Mouse (Mus musculus): ENCODE measurements around the gene 4933415A04Rik. TPM values are rescaled to one million over a fixed set of nuclear protein-coding genes. Genes with fewer than 3 reads are reported as not detected.

The 4933415A04Rik gene
- polyA plus RNA-seq, 1 experiment from 2014 or later, result 3.8 TPM

DNA sequence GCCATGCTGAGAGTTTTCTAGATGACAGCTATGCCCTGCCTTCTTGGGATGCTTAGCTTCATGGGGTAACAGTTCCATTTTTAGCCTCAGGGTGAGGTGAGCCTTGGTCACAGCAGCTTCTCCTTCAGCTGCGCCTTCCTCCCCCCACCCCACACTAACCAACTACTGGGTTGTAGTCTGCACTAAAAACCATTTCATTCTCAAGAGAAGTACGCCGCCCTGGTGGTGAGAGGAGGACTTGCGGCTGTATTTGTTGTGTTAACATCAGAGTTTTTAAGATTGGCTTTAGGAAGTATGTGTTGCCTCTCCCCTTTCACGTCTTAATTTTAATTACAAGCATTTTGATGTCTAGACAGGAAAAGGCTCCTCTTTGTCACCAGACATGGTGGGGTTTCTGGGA is 18.6 kb upstream of the 4933415A04Rik start:
- Histone ChIP-seq H3K9me3 (replicated peaks; ENCODE audit: low read length) (no peaks in the 10 kb centered on the region), H3K4me3 (replicated peaks; ENCODE audit: low read depth, low read length) (no peak overlapping the region), H3K4me1 (replicated peaks; ENCODE audit: insufficient read depth, low read length) (peaks cover 18% of the 10 kb centered on the region), H3K27me3 (ENCODE audit: insufficient read depth, low read length) (no peaks in the 10 kb centered on the region), H3K9ac (ENCODE audit: low read depth, low read length) (no peak overlapping the region), H3K36me3 (ENCODE audit: insufficient read depth, low read length) (no peaks in the 10 kb centered on the region), H3K4me2 (ENCODE audit: low read length) (no peak overlapping the region), H3K27ac (no peak overlapping the region)
- DNase-seq (ENCODE audit: low spot score), result no peak
- 75% methylated on average over 5 of the region's 5 CpGs for WGBS
- TF ChIP-seq CTCF (IDR thresholded peaks at IDR 0.05; ENCODE audit: low read depth), result peak; percentile 70
- no peak for ATAC-seq (replicated peaks; ENCODE audit: low FRiP score, low read depth)

GRCm38 (mm10) chr11:43569188-43569587 is 17.7 kb upstream of the 4933415A04Rik start:
- peaks cover 18% of the 10 kb centered on the region for H3K4me1 ChIP-seq (replicated peaks; ENCODE audit: insufficient read depth, low read length)
- H3K36me3 ChIP-seq (ENCODE audit: insufficient read depth, low read length), result no peaks in the 10 kb centered on the region
- ATAC-seq (replicated peaks; ENCODE audit: low FRiP score, low read depth) (no peak), DNase-seq (ENCODE audit: low spot score) (no peak)
- H3K4me2 ChIP-seq (ENCODE audit: low read length), result no peak overlapping the region
- no peak overlapping the region for H3K4me3 ChIP-seq (replicated peaks; ENCODE audit: low read depth, low read length)
- H3K27me3 ChIP-seq (ENCODE audit: insufficient read depth, low read length), result no peaks in the 10 kb centered on the region
- no peak for TF ChIP-seq CTCF (IDR thresholded peaks at IDR 0.05; ENCODE audit: low read depth)
- WGBS, result 55% methylated on average over 5 of the region's 5 CpGs
- no peak overlapping the region for H3K9ac ChIP-seq (ENCODE audit: low read depth, low read length)
- H3K9me3 ChIP-seq (replicated peaks; ENCODE audit: low read length), result no peaks in the 10 kb centered on the region
- peak overlapping the region; percentile 70 for H3K27ac ChIP-seq

DNA sequence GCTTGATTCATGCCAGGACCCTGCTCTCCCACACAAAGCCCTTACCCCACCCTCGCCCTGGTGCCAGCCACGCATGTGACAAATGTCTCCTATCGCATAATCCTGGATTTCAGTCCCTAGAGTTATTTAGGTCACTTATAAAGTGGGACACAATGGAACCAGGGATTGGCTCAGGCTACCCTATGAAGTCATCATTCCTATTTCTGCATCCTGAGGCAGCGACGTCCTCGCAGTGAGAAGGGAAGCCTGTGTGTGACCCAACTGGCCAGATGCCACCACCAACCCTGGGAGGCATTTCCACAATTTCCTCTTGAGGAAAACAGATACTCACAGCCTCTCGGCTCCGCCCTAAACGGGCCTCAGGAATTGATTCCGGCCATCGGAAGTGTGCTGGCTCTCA is 17.2 kb upstream of the 4933415A04Rik start:
- Histone ChIP-seq H3K4me1 (replicated peaks; ENCODE audit: insufficient read depth, low read length) (peaks cover 18% of the 10 kb centered on the region), H3K9ac (ENCODE audit: low read depth, low read length) (no peak overlapping the region), H3K36me3 (ENCODE audit: insufficient read depth, low read length) (no peaks in the 10 kb centered on the region), H3K4me2 (ENCODE audit: low read length) (no peak overlapping the region), H3K4me3 (replicated peaks; ENCODE audit: low read depth, low read length) (no peak overlapping the region), H3K27me3 (ENCODE audit: insufficient read depth, low read length) (no peaks in the 10 kb centered on the region), H3K9me3 (replicated peaks; ENCODE audit: low read length) (no peaks in the 10 kb centered on the region), H3K27ac (peak overlapping the region; percentile 70)
- ATAC-seq (replicated peaks; ENCODE audit: low FRiP score, low read depth) (no peak; the same call in 1 of the 2 replicates), DNase-seq (ENCODE audit: low spot score) (peak; percentile 61)
- no peak for TF ChIP-seq CTCF (IDR thresholded peaks at IDR 0.05; ENCODE audit: low read depth)
- WGBS, result 52% methylated on average over 11 of the region's 11 CpGs

DNA sequence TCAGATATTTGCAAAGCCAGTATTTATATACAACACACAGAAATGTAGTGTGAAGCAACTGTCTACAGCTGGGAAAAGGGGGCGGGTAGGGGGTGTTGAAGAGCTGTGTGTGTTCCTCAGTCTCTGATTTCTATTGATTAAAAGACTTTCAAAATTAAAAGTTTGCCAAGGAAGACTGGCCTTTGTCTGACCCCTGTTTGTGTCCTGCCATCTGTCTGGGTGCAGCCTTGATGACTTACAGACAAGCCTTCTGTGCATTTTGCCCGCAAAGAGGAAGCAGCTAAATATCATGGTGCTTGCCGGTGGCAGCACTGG is 11.8 kb upstream of the 4933415A04Rik start:
- no peak overlapping the region for H3K9ac ChIP-seq (ENCODE audit: low read depth, low read length)
- TF ChIP-seq CTCF (IDR thresholded peaks at IDR 0.05; ENCODE audit: low read depth), result no peak
- H3K4me3 ChIP-seq (replicated peaks; ENCODE audit: low read depth, low read length), result no peak overlapping the region
- peaks cover 6% of the 10 kb centered on the region; the same call in 1 of the 2 replicates for H3K36me3 ChIP-seq (ENCODE audit: insufficient read depth, low read length)
- DNase-seq (ENCODE audit: low spot score), result no peak
- no peaks in the 10 kb centered on the region for H3K27me3 ChIP-seq (ENCODE audit: insufficient read depth, low read length)
- H3K27ac ChIP-seq, result no peak overlapping the region
- WGBS, result 21% methylated on average over 3 of the region's 3 CpGs
- no peaks in the 10 kb centered on the region for H3K9me3 ChIP-seq (replicated peaks; ENCODE audit: low read length)
- H3K4me2 ChIP-seq (ENCODE audit: low read length), result no peak overlapping the region
- no peak for ATAC-seq (replicated peaks; ENCODE audit: low FRiP score, low read depth)
- peaks cover 15% of the 10 kb centered on the region; the same call in 1 of the 2 replicates for H3K4me1 ChIP-seq (replicated peaks; ENCODE audit: insufficient read depth, low read length)

DNA sequence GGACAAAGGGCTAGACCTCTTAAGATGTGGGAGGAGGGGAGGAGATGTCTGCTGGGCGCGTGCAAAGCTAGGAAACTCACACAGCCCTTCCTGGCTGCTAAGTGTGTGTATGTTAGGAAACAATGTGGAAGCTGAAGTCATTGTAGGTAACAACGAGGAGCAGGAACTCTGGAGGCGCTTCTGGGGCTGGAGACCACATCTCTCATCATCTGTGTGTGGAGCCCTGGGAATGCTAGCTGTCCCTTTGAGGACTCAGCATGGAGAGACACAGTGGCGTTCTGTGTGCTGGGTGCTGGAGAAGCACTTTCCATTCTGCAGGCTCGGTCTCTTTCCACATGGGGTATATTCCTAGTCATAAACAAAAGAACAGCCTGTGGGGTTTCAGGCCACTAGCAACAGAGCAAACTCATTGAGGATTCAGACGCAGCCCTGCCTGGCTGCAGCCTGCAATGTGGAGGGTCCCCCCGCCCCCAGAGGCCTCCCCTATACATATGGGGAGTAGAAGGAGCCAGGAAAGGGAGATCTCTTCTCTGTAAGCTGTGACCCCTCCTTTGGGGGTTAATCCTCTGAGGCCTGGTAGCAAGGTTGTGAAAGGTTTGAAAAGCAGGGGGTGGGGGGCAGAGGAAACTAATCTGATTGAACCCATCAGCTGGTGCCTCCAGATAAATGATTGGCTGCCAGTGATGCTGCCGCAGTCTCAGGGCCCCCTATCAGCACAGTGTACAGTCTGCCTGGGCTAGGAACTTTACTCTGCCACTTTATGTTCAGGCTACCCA is 11.3 kb upstream of the 4933415A04Rik start:
- no peak overlapping the region for H3K4me3 ChIP-seq (replicated peaks; ENCODE audit: low read depth, low read length)
- peak overlapping the region; percentile 6; the same call in 1 of the 2 replicates for H3K27ac ChIP-seq
- H3K4me1 ChIP-seq (replicated peaks; ENCODE audit: insufficient read depth, low read length), result 0 out of 2 replicates have a peak, but pooled peaks cover 10% of the 10 kb centered on the region
- H3K36me3 ChIP-seq (ENCODE audit: insufficient read depth, low read length), result peaks cover 7% of the 10 kb centered on the region; the same call in 1 of the 2 replicates
- DNase-seq (ENCODE audit: low spot score) (no peak), ATAC-seq (replicated peaks; ENCODE audit: low FRiP score, low read depth) (no peak)
- H3K9ac ChIP-seq (ENCODE audit: low read depth, low read length), result no peak overlapping the region
- H3K27me3 ChIP-seq (ENCODE audit: insufficient read depth, low read length), result no peaks in the 10 kb centered on the region
- no peak for TF ChIP-seq CTCF (IDR thresholded peaks at IDR 0.05; ENCODE audit: low read depth)
- no peak overlapping the region for H3K4me2 ChIP-seq (ENCODE audit: low read length)
- H3K9me3 ChIP-seq (replicated peaks; ENCODE audit: low read length), result no peaks in the 10 kb centered on the region
- 31% methylated on average over 9 of the region's 9 CpGs for WGBS

GRCm38 (mm10) chr11:43577713-43578478 is 8.9 kb upstream of the 4933415A04Rik start:
- Histone ChIP-seq H3K4me3 (replicated peaks; ENCODE audit: low read depth, low read length) (no peak overlapping the region), H3K36me3 (ENCODE audit: insufficient read depth, low read length) (peaks cover 14% of the 10 kb centered on the region; the same call in 1 of the 2 replicates), H3K4me1 (replicated peaks; ENCODE audit: insufficient read depth, low read length) (0 out of 2 replicates have a peak, but pooled peaks cover 10% of the 10 kb centered on the region), H3K9ac (ENCODE audit: low read depth, low read length) (no peak overlapping the region), H3K9me3 (replicated peaks; ENCODE audit: low read length) (no peaks in the 10 kb centered on the region), H3K27me3 (ENCODE audit: insufficient read depth, low read length) (no peaks in the 10 kb centered on the region), H3K27ac (no peak overlapping the region), H3K4me2 (ENCODE audit: low read length) (no peak overlapping the region)
- ATAC-seq (replicated peaks; ENCODE audit: low FRiP score, low read depth) (peak; percentile 79), DNase-seq (ENCODE audit: low spot score) (no peak)
- no peak for TF ChIP-seq CTCF (IDR thresholded peaks at IDR 0.05; ENCODE audit: low read depth)
- WGBS, result 63% methylated on average over 11 of the region's 11 CpGs

Data from kidney, postnatal 0 days (tissue).